Mouse (Mus musculus) intestine, embryonic 14.5 days (tissue): Measurements from ENCODE around the gene Hoxd4. TPM values are rescaled to one million over a fixed set of nuclear protein-coding genes. Genes with fewer than 3 reads are reported as not detected.

ENCODE experiments used
- ATAC-seq: fragments of 200-750 bp; cut with Nextera tagmentation; replicated peaks from 2 replicates; pipeline ENCODE4 v1.8.0; 2017; ENCODE audit warnings: low read depth, moderate number of reproducible peaks, moderate TSS enrichment, moderate library complexity; ENCODE audit not compliant: low FRiP score, low TSS enrichment
- DNase-seq: peaks from one replicate; pipeline ENCODE4 v3.0.0-alpha.2; 2018; ENCODE audit warnings: low spot score
- H3K27ac ChIP-seq: fragments of 300-500 bp; sonication (generic); 2 replicates; pipeline ENCODE4 v1.5.1; 2014; ENCODE audit warnings: low read depth, mild to moderate bottlenecking, control low read depth
- H3K27me3 ChIP-seq: fragments of 300-500 bp; sonication (generic); replicated peaks from 2 replicates; pipeline ENCODE4 v1.6.1; 2014; ENCODE audit warnings: low read length, control low read depth; ENCODE audit not compliant: control insufficient read depth, insufficient read depth
- H3K36me3 ChIP-seq: fragments of 300-500 bp; sonication (generic); 2 replicates; pipeline ENCODE4 v1.6.1; 2014; ENCODE audit warnings: low read length, control low read depth; ENCODE audit not compliant: control insufficient read depth, insufficient read depth
- H3K4me1 ChIP-seq: fragments of 300-500 bp; sonication (generic); replicated peaks from 2 replicates; pipeline ENCODE4 v1.6.1; 2014; ENCODE audit warnings: low read length, control low read depth, mixed read lengths; ENCODE audit not compliant: control insufficient read depth, insufficient read depth
- H3K4me2 ChIP-seq: fragments of 300-500 bp; sonication (generic); 2 replicates; pipeline ENCODE4 v1.6.1; 2014; ENCODE audit warnings: low read length
- H3K4me3 ChIP-seq: fragments of 300-500 bp; sonication (generic); 2 replicates; pipeline ENCODE4 v1.5.1; 2014; ENCODE audit warnings: low read depth, low read length, control low read depth, mixed read lengths
- H3K9ac ChIP-seq: fragments of 300-500 bp; sonication (generic); 2 replicates; pipeline ENCODE4 v1.6.1; 2014; ENCODE audit warnings: mild to moderate bottlenecking, low read length
- H3K9me3 ChIP-seq: fragments of 300-500 bp; sonication (generic); 2 replicates; pipeline ENCODE4 v1.6.1; 2016; ENCODE audit warnings: low read length, control low read depth; ENCODE audit not compliant: control insufficient read depth
- WGBS: fragments of 180-500 bp; shearing (Covaris S2); extraction: QIAGEN DNeasy Blood & Tissue Kit; methylation state at CpG from one replicate; pipeline ENCODE4 v1.1.7; 2014; 5-methylcytosine and 5-hydroxymethylcytosine counted together
- polyA plus RNA-seq: library from polyadenylated mRNA; unstranded; fragments of >200 nt; fragmentation: Nextera tagmentation; extraction: Ambion mirVana; gene quantifications from 2 replicates; pipeline ENCODE4 v1.2.1, GENCODE M21; 2014

Gene Hoxd4
- polyA plus RNA-seq, 1 experiment from 2014 or later = 1.6 TPM

GRCm38 (mm10) chr2:74694066-74694465, 17.7 kb upstream of the Hoxd4 start:
- H3K27me3 ChIP-seq = peaks cover 100% of the 10 kb centered on the region
- no peak overlapping the region for H3K9ac ChIP-seq
- peak overlapping the region; percentile 57; the same call in 1 of the 2 replicates for H3K27ac ChIP-seq
- H3K9me3 ChIP-seq = no peaks in the 10 kb centered on the region
- no peaks in the 10 kb centered on the region for H3K36me3 ChIP-seq
- DNase-seq = peak; percentile 77
- 4% methylated on average over 16 of the region's 16 CpGs for WGBS
- peak overlapping the region; percentile 16; the same call in 1 of the 2 replicates for H3K4me2 ChIP-seq
- H3K4me1 ChIP-seq = no peaks in the 10 kb centered on the region
- no peak for ATAC-seq
- H3K4me3 ChIP-seq = peak overlapping the region; percentile 30

DNA sequence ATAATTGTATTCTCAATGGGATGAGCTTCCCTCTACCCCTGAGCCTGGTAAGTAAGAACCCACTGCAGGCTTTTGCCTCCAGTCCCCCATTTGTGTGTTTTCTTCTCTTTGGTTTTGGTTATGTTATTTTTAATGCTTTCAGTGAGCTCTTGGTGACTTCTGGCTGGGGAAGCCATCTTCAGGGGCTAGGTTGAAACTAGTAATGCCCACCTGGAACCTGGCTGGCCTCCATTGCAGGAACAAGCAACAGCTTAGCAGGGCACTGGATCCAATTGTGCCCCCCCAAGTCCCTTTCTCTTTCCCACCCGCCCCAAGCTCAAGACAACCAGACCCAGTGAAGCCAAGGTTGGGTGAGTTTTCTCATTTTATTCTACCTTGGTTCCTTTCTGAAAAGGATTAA, 16.3 kb upstream of the Hoxd4 start:
- H3K27ac ChIP-seq = peak overlapping the region; percentile 76; the same call in 1 of the 2 replicates
- H3K27me3 ChIP-seq = peaks cover 100% of the 10 kb centered on the region
- no peaks in the 10 kb centered on the region for H3K9me3 ChIP-seq
- peak overlapping the region; percentile 2; the same call in 1 of the 2 replicates for H3K9ac ChIP-seq
- ATAC-seq (no peak), DNase-seq (peak; percentile 51)
- H3K4me1 ChIP-seq = no peaks in the 10 kb centered on the region
- no peaks in the 10 kb centered on the region for H3K36me3 ChIP-seq
- H3K4me2 ChIP-seq = peak overlapping the region; percentile 51; the same call in 1 of the 2 replicates
- 13% methylated on average over 1 of the region's 1 CpGs for WGBS
- peak overlapping the region; percentile 30; the same call in 1 of the 2 replicates for H3K4me3 ChIP-seq

DNA sequence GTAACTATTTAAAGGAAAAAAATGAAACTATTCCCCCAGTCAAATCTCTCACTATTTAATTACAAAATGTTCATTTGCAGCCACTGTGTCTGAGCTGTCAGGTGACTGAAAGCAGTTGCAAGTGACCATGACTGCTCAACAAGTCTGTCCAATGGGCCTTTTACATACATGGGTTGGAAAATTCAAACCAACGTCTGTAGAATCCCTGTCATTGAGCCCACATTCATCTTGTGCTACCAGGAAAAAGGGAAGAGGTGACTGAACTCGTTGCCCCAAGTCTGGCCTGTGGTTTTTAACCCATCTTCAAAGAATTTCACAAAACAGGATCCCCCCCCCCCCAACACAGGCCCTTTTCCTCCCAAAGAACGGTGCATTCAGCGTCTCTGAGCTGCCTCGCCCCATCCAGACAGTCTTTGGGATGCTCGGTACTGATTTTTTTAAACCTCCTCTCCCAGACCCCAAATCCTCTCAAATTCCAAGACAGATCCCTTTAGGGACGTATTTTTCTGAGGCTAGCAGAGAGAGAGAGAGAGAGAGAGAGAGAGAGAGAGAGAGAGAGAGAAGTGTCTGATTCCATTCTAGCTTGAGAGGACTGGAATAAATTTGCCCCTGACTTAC, 15.8 kb upstream of the Hoxd4 start:
- Histone ChIP-seq H3K9ac (peak overlapping the region; percentile 2; the same call in 1 of the 2 replicates), H3K27ac (peak overlapping the region; percentile 76), H3K4me2 (peak overlapping the region; percentile 51), H3K36me3 (no peaks in the 10 kb centered on the region), H3K4me3 (no peak overlapping the region), H3K4me1 (no peaks in the 10 kb centered on the region), H3K9me3 (no peaks in the 10 kb centered on the region), H3K27me3 (peaks cover 100% of the 10 kb centered on the region)
- ATAC-seq (no peak), DNase-seq (peak; percentile 50)
- WGBS = 13% methylated on average over 7 of the region's 7 CpGs

GRCm38 (mm10) chr2:74696442-74697335, 15.0 kb upstream of the Hoxd4 start:
- ATAC-seq = no peak; the same call in 1 of the 2 replicates
- H3K4me1 ChIP-seq = no peaks in the 10 kb centered on the region
- WGBS = 5% methylated on average over 34 of the region's 34 CpGs
- no peaks in the 10 kb centered on the region for H3K9me3 ChIP-seq
- peak overlapping the region; percentile 16 for H3K4me3 ChIP-seq
- no peaks in the 10 kb centered on the region for H3K36me3 ChIP-seq
- DNase-seq = peak; percentile 79
- H3K27ac ChIP-seq = peak overlapping the region; percentile 76; the same call in 1 of the 2 replicates
- peak overlapping the region; percentile 22; the same call in 1 of the 2 replicates for H3K9ac ChIP-seq
- H3K27me3 ChIP-seq = peaks cover 100% of the 10 kb centered on the region
- peak overlapping the region; percentile 51 for H3K4me2 ChIP-seq

- DNase-seq = peak; percentile 85
- Histone ChIP-seq H3K4me1 (no peaks in the 10 kb centered on the region), H3K36me3 (no peaks in the 10 kb centered on the region), H3K4me3 (peak within 1 kb of the TSS; percentile 37), H3K27me3 (peaks cover 99% of the 10 kb centered on the region), H3K4me2 (peak within 1 kb of the TSS; percentile 51), H3K9me3 (no peaks in the 10 kb centered on the region), H3K27ac (peak within 1 kb of the TSS; percentile 76), H3K9ac (peak within 1 kb of the TSS; percentile 52)
- ATAC-seq = peak; percentile 65
- WGBS = 2% methylated on average over 43 of the region's 43 CpGs
Observed at GRCm38 (mm10) chr2:74697567-74698121, 14.1 kb upstream of the Hoxd4 start, which contains the start of gene Hoxd9. Gene Hoxd9 (plus strand): TSS chr2:74697727.

- Histone ChIP-seq H3K27ac (peak overlapping the region; percentile 76), H3K4me3 (peak overlapping the region; percentile 37), H3K4me1 (no peaks in the 10 kb centered on the region), H3K27me3 (peaks cover 99% of the 10 kb centered on the region), H3K4me2 (peak overlapping the region; percentile 51), H3K9ac (peak overlapping the region; percentile 52), H3K36me3 (no peaks in the 10 kb centered on the region), H3K9me3 (no peaks in the 10 kb centered on the region)
- ATAC-seq (no peak), DNase-seq (peak; percentile 77)
- WGBS = under 1% methylated on average over 84 of the region's 86 CpGs
Observed at GRCm38 (mm10) chr2:74698201-74699052, 13.3 kb upstream of the Hoxd4 start.

DNA sequence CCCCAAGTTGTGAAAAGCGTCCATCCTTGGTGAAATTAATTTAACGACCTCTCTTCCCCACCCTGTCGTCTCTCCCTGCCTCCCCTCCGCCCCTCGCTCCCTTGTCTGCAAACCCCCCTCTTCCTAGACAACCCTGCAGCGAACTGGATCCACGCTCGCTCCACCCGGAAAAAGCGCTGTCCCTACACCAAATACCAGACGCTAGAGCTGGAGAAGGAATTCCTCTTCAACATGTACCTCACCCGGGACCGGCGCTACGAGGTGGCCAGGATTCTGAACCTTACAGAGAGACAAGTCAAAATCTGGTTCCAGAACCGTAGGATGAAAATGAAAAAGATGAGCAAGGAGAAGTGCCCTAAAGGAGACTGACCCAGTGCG, 12.7 kb upstream of the Hoxd4 start:
- H3K9ac ChIP-seq = peak overlapping the region; percentile 52
- H3K9me3 ChIP-seq = no peaks in the 10 kb centered on the region
- DNase-seq (peak; percentile 74), ATAC-seq (no peak)
- H3K36me3 ChIP-seq = no peaks in the 10 kb centered on the region
- H3K4me2 ChIP-seq = peak overlapping the region; percentile 51
- H3K27ac ChIP-seq = peak overlapping the region; percentile 76
- no peaks in the 10 kb centered on the region for H3K4me1 ChIP-seq
- peak overlapping the region; percentile 37 for H3K4me3 ChIP-seq
- H3K27me3 ChIP-seq = peaks cover 99% of the 10 kb centered on the region
- 1% methylated on average over 17 of the region's 17 CpGs for WGBS
